Mouse (Mus musculus): ENCODE results near the gene Rpn1. TPM values are rescaled to one million over a fixed set of nuclear protein-coding genes. Genes with fewer than 3 reads are reported as not detected.

The Rpn1 gene
- polyA plus RNA-seq, 1 experiment from 2014 or later: 468 TPM

Small RNA genes lying within 50 kb of the gene (microRNA-seq; reads per million reads assigned to microRNA genes)
- gene Mir6376: not detected

Other genes starting within 250 kb of the Rpn1 start
- 3.0 and 6.1 TPM in 2 replicates for gene Gm45140, start 248.7 kb upstream of the Rpn1 start, polyA plus RNA-seq (2015; fragmentation: Nextera tagmentation; extraction: Ambion mirVana)
- gene Isy1, start 245.7 kb upstream of the Rpn1 start, polyA plus RNA-seq (2015; fragmentation: Nextera tagmentation; extraction: Ambion mirVana): 40.1 and 48.1 TPM in 2 replicates
- 937 and 1,037 TPM in 2 replicates for gene Cnbp, start 233.4 kb upstream of the Rpn1 start, polyA plus RNA-seq (2015; fragmentation: Nextera tagmentation; extraction: Ambion mirVana)
- 171 and 182 TPM in 2 replicates for gene Copg1, start 196.7 kb upstream of the Rpn1 start, polyA plus RNA-seq (2015; fragmentation: Nextera tagmentation; extraction: Ambion mirVana)
- gene Hmces, start 170.5 kb upstream of the Rpn1 start, polyA plus RNA-seq (2015; fragmentation: Nextera tagmentation; extraction: Ambion mirVana): 36.2 and 38.4 TPM in 2 replicates
- 4.0 and 7.1 TPM in 2 replicates for gene H1fx, start 102.8 kb upstream of the Rpn1 start, polyA plus RNA-seq (2015; fragmentation: Nextera tagmentation; extraction: Ambion mirVana)
- gene Rab7, start 39.2 kb upstream of the Rpn1 start, polyA plus RNA-seq (2015; fragmentation: Nextera tagmentation; extraction: Ambion mirVana): 246 and 267 TPM in 2 replicates
- 5.5 TPM in 2 replicates for gene Gata2, start 109.4 kb downstream of the Rpn1 start, polyA plus RNA-seq (2015; fragmentation: Nextera tagmentation; extraction: Ambion mirVana)
- not detected in 2 replicates for gene Dnajb8, start 137.8 kb downstream of the Rpn1 start, polyA plus RNA-seq (2015; fragmentation: Nextera tagmentation; extraction: Ambion mirVana)